Mouse (Mus musculus): ENCODE results near the gene Hdgf. TPM values are rescaled to one million over a fixed set of nuclear protein-coding genes. Genes with fewer than 3 reads are reported as not detected.

Gene Hdgf
- total and polyA plus RNA-seq, 2 experiments from 2014 or later, result 121 to 160 TPM

DNA sequence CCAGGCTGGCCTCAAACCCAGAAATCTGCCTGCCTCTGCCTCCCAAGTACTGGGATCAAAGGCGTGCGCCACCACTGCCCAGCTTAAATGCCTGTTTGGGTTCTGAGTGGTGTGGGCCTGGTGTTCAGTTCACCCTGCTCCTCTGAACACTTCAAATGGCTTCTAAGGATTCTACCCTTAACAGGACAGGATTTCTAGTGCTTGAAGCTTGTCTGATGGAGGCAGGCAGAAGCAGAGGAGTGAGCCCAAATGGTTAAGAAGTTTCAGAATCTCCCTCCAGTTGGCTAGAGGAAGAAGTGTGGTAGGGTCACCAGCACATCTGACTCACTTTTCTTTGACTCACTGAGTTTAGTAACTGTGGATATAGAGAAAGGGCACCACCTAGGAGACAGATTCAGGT, 3.3 kb downstream of the Hdgf start:
- no peak overlapping the region for H3K4me2 ChIP-seq (ENCODE audit: low read depth)
- WGBS, result 90% methylated on average over 2 of the region's 2 CpGs

DNA sequence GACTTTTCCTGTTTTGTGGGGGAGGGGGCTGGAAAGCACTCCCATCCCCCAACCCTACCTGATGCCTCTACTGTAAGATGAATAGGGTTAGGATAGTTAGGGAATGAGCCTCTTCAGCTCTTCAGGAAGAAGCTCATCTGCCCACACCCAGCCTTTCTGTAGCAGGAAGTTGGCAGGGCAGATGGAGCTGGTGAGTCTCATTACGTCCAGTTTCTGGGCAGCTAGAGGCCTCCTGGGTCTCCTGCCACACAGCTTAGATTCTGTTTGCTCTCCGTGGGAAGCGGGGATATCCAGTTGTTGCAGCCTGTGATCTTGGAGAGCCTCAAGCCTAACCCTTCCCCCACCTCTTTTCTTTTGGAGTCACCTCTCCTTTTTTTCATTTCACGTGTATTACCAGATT, 3.8 kb downstream of the Hdgf start:
- Histone ChIP-seq H3K27ac (ENCODE audit: low read depth, low read length) (peak overlapping the region; percentile 66), H3K9me3 (ENCODE audit: low read length) (no peaks in the 10 kb centered on the region), H3K36me3 (ENCODE audit: insufficient read depth) (peaks cover 20% of the 10 kb centered on the region), H3K4me3 (ENCODE audit: low read depth, low read length) (no peak overlapping the region), H3K4me2 (ENCODE audit: low read depth) (peak overlapping the region; percentile 46), H3K27me3 (ENCODE audit: insufficient read depth, low read length) (no peaks in the 10 kb centered on the region), H3K9ac (no peak overlapping the region; the same call in 1 of the 2 replicates), H3K4me1 (ENCODE audit: insufficient read depth) (peaks cover 14% of the 10 kb centered on the region)
- TF ChIP-seq CTCF (IDR thresholded peaks at IDR 0.05; ENCODE audit: low read depth), result no peak
- no peak for ATAC-seq
- no peak for DNase-seq
- 18% methylated on average over 4 of the region's 4 CpGs for WGBS

More for the DNA sequence above, 3.3 kb downstream of the Hdgf start:
- Histone ChIP-seq H3K27ac (ENCODE audit: low read depth, low read length) (no peak overlapping the region; the same call in 1 of the 2 replicates), H3K9me3 (ENCODE audit: low read length) (no peaks in the 10 kb centered on the region), H3K4me1 (ENCODE audit: insufficient read depth) (peaks cover 14% of the 10 kb centered on the region), H3K4me3 (ENCODE audit: low read depth, low read length) (no peak overlapping the region), H3K36me3 (ENCODE audit: insufficient read depth) (peaks cover 15% of the 10 kb centered on the region), H3K27me3 (ENCODE audit: insufficient read depth, low read length) (no peaks in the 10 kb centered on the region), H3K9ac (no peak overlapping the region)
- ATAC-seq (no peak), DNase-seq (no peak)
- no peak for TF ChIP-seq CTCF (IDR thresholded peaks at IDR 0.05; ENCODE audit: low read depth)

DNA sequence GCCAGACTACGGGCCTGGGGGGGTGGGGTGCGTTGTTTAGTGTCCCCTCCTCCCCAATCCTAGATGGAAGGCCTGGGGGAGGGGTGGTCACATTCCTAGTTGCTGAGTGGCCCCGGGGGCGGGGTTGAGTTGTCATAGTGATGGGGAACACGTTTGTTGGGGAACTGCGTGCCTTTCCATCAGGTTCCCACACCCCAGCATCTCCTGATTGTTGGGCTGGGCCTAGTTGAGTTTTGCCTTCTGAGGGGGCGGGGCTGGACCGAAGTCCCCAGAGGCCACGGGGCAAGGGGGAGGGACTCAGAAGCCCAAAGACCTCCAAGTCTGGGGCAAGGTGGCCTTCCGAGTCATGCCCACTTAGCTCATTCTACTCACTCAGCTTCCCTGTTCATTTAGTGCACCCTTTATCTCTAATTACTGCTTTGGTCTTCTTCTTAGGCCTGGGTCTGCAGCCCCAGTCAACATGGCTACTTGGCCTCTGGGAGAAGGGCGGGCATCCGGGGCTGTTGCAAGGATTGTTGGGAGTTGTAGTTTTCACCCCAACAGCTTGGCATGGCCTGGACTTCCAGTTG, 4.5 kb downstream of the Hdgf start:
- Histone ChIP-seq H3K27ac (ENCODE audit: low read depth, low read length) (peak overlapping the region; percentile 66), H3K27me3 (ENCODE audit: insufficient read depth, low read length) (no peaks in the 10 kb centered on the region), H3K36me3 (ENCODE audit: insufficient read depth) (peaks cover 26% of the 10 kb centered on the region), H3K4me1 (ENCODE audit: insufficient read depth) (peaks cover 14% of the 10 kb centered on the region), H3K4me2 (ENCODE audit: low read depth) (peak overlapping the region; percentile 46), H3K4me3 (ENCODE audit: low read depth, low read length) (peak overlapping the region; percentile 29), H3K9me3 (ENCODE audit: low read length) (no peaks in the 10 kb centered on the region), H3K9ac (no peak overlapping the region; the same call in 1 of the 2 replicates)
- DNase-seq, result peak; percentile 46
- ATAC-seq, result no peak
- no peak for TF ChIP-seq CTCF (IDR thresholded peaks at IDR 0.05; ENCODE audit: low read depth)
- 5% methylated on average over 12 of the region's 12 CpGs for WGBS

DNA sequence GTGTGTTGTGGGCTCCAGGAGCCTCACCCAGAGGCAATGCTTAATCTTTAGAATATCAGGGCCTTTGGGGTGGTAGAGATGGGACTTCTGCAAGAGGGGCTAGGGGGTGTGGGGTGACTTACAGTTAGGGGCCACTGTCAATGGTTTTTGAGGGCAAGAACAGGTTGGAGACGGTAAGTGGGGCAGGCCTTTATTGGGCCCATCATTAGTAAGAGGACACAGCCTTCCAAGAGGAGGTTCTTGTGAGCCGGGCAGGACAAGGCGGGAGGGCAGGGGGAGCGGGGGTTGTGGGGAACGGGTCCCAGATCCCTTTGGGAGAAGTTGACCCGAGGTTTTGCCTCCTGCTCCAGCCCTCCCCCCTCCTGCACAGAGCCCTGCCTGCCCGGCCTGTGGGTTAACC, 7.4 kb downstream of the Hdgf start:
- Histone ChIP-seq H3K9ac (no peak overlapping the region), H3K9me3 (ENCODE audit: low read length) (no peaks in the 10 kb centered on the region), H3K36me3 (ENCODE audit: insufficient read depth) (peaks cover 36% of the 10 kb centered on the region), H3K4me1 (ENCODE audit: insufficient read depth) (peaks cover 3% of the 10 kb centered on the region; the same call in 1 of the 2 replicates), H3K4me2 (ENCODE audit: low read depth) (no peak overlapping the region), H3K4me3 (ENCODE audit: low read depth, low read length) (no peak overlapping the region), H3K27ac (ENCODE audit: low read depth, low read length) (no peak overlapping the region), H3K27me3 (ENCODE audit: insufficient read depth, low read length) (no peaks in the 10 kb centered on the region)
- WGBS, result 89% methylated on average over 7 of the region's 7 CpGs
- TF ChIP-seq CTCF (IDR thresholded peaks at IDR 0.05; ENCODE audit: low read depth), result no peak
- ATAC-seq (no peak), DNase-seq (no peak)

DNA sequence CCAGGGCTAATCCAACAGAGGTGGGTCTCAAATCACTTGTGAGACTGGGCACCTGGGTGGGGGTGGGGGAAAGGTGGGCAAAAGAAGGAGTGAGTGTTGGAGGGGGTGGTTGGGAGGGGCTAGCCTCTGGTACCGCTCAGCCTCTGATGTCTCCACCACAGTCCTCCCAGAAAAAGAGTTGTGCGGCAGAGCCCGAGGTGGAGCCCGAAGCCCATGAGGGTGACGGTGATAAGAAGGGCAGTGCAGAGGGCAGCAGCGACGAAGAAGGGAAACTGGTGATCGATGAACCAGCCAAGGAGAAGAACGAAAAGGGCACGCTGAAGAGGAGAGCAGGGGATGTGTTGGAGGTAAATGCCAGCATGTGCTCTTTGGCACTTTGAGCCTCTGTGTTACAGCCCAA, 7.8 kb downstream of the Hdgf start:
- H3K27ac ChIP-seq (ENCODE audit: low read depth, low read length), result no peak overlapping the region
- H3K4me1 ChIP-seq (ENCODE audit: insufficient read depth), result 0 out of 2 replicates have a peak, but pooled peaks cover 2% of the 10 kb centered on the region
- TF ChIP-seq CTCF (IDR thresholded peaks at IDR 0.05; ENCODE audit: low read depth), result no peak
- H3K27me3 ChIP-seq (ENCODE audit: insufficient read depth, low read length), result no peaks in the 10 kb centered on the region
- H3K9me3 ChIP-seq (ENCODE audit: low read length), result no peaks in the 10 kb centered on the region
- no peak for DNase-seq
- ATAC-seq, result no peak
- 95% methylated on average over 10 of the region's 10 CpGs for WGBS
- H3K36me3 ChIP-seq (ENCODE audit: insufficient read depth), result peaks cover 36% of the 10 kb centered on the region
- H3K4me3 ChIP-seq (ENCODE audit: low read depth, low read length), result no peak overlapping the region
- no peak overlapping the region for H3K4me2 ChIP-seq (ENCODE audit: low read depth)
- no peak overlapping the region for H3K9ac ChIP-seq

DNA sequence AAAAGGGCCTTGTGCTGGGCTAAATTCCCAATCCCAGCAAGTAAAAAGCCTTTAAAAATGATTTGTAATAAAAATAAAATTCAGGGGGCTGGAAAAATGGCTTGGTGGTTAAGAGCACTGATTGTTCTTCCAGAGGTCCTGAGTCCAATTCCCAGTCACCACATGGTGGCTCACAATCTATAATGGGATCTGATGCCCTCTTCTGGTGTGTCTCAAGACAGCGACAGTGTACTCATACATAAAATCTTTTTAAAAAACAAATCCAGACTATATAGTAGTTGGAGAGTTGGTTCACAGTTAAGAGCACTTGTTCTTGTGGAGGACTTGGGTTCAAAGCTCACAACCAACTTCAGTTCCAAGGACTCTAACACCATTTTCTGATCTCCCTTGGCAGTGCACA, 10.9 kb downstream of the Hdgf start:
- Histone ChIP-seq H3K9ac (no peak overlapping the region), H3K4me3 (ENCODE audit: low read depth, low read length) (no peak overlapping the region), H3K27ac (ENCODE audit: low read depth, low read length) (no peak overlapping the region), H3K9me3 (ENCODE audit: low read length) (no peaks in the 10 kb centered on the region), H3K4me1 (ENCODE audit: insufficient read depth) (0 out of 2 replicates have a peak, but pooled peaks cover 3% of the 10 kb centered on the region), H3K27me3 (ENCODE audit: insufficient read depth, low read length) (no peaks in the 10 kb centered on the region), H3K36me3 (ENCODE audit: insufficient read depth) (peaks cover 40% of the 10 kb centered on the region), H3K4me2 (ENCODE audit: low read depth) (no peak overlapping the region)
- ATAC-seq, result no peak
- no peak for DNase-seq
- 93% methylated on average over 1 of the region's 1 CpGs for WGBS
- no peak; the same call in 1 of the 2 replicates for TF ChIP-seq CTCF (IDR thresholded peaks at IDR 0.05; ENCODE audit: low read depth)

DNA sequence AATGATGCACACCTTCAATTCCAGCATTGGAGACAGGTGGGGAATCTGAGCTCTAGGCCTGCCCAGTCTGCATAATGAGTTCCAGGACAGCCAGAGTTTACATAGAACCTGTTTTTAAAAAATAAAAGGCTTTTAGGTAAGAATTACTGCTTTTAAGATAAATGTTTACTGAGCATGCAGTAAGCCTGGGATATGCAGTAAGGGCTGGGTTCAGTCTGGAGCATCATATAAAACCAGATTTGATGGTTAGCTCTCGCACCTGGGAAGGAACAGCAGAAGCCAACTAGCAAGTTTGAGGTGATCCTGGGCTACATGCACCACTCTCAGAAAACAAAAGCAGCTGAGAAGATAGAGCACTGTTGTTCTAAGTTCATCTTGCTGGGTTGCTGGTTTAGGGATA, 12.4 kb downstream of the Hdgf start:
- Histone ChIP-seq H3K4me3 (ENCODE audit: low read depth, low read length) (no peak overlapping the region), H3K36me3 (ENCODE audit: insufficient read depth) (peaks cover 46% of the 10 kb centered on the region), H3K27ac (ENCODE audit: low read depth, low read length) (peak overlapping the region; percentile 70; the same call in 1 of the 2 replicates), H3K4me2 (ENCODE audit: low read depth) (peak overlapping the region; percentile 66; the same call in 1 of the 2 replicates), H3K4me1 (ENCODE audit: insufficient read depth) (0 out of 2 replicates have a peak, but pooled peaks cover 3% of the 10 kb centered on the region), H3K9me3 (ENCODE audit: low read length) (no peaks in the 10 kb centered on the region), H3K27me3 (ENCODE audit: insufficient read depth, low read length) (no peaks in the 10 kb centered on the region), H3K9ac (no peak overlapping the region)
- WGBS, result 92% methylated on average over 1 of the region's 1 CpGs
- ATAC-seq (no peak), DNase-seq (no peak)
- no peak for TF ChIP-seq CTCF (IDR thresholded peaks at IDR 0.05; ENCODE audit: low read depth)

Measured in forebrain, postnatal 0 days (tissue).